Mouse (Mus musculus): ENCODE data around the gene Fmnl3.
A peak's percentile ranks its signal among the peaks of the same experiment; 100 is the strongest.
"Not testable (repeated sequence)": the region's sequence is repeated elsewhere in the genome, so short reads cannot be mapped to it uniquely, and the experiment has no call there.

DNA sequence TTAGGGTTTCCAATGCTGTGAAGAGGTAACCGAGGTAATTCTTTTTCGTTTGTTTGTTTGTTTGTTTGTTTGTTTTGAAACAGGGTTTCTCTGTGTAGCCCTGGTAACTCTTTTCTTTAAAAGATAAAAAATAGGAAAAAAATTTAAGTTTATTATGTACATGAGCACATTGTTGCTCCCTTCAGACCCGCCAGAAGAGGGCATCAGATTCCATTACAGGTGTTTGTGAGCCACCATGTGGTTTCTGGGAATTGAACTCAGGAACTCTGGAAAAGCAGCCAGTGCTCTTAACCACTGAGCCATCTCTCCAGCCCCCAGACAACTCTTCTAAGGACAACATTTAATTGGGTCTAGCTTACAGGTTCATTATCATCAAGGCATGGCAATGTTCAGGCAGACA is 15.8 kb upstream of the Fmnl3 start:
- TF ChIP-seq NANOG (IDR thresholded peaks at IDR 0.05; ENCODE audit: borderline replicate concordance, low read length): not testable (repeated sequence)
- peak; percentile 19; the same call in 1 of the 2 replicates for TF ChIP-seq CTCF (conservative IDR thresholded peaks at IDR 0.05; ENCODE audit: low read length)
